Mouse (Mus musculus) small intestine, adult 2 months (tissue): Measurements from ENCODE around the gene Rreb1. TPM values are rescaled to one million over a fixed set of nuclear protein-coding genes. Genes with fewer than 3 reads are reported as not detected.
A peak's percentile ranks its signal among the peaks of the same experiment; 100 is the strongest.

Experiments
- H3K27ac ChIP-seq: fragments of 200-500 bp; 2 replicates; pipeline ENCODE4 v1.5.1; 2012; ENCODE audit warnings: low read depth, low read length, control low read depth, inconsistent platforms; ENCODE audit not compliant: insufficient read depth
- H3K27me3 ChIP-seq: fragments of 200-500 bp; 2 replicates; pipeline ENCODE4 v1.6.1; 2012; ENCODE audit warnings: mild to moderate bottlenecking, moderate library complexity, low read length, inconsistent platforms; ENCODE audit not compliant: control insufficient read depth, insufficient read depth
- H3K36me3 ChIP-seq: fragments of 200-500 bp; 2 replicates; pipeline ENCODE4 v1.6.1; 2012; ENCODE audit warnings: mild to moderate bottlenecking, low read length, control low read depth, inconsistent platforms; ENCODE audit not compliant: control insufficient read depth, insufficient read depth
- H3K4me1 ChIP-seq: fragments of 200-500 bp; 2 replicates; pipeline ENCODE4 v1.6.1; 2012; ENCODE audit warnings: low read length, inconsistent platforms, mixed read lengths; ENCODE audit not compliant: control insufficient read depth, insufficient read depth, insufficient read length
- H3K4me3 ChIP-seq: fragments of 200-500 bp; 2 replicates; pipeline ENCODE4 v1.5.1; 2012; ENCODE audit warnings: low read depth, mild to moderate bottlenecking, control low read depth, inconsistent platforms, low read length, moderate library complexity
- CTCF ChIP-seq: fragments of 200-500 bp; IDR thresholded peaks from 2 replicates; pipeline ENCODE4 v1.5.1; 2012; ENCODE audit warnings: low read depth, mild to moderate bottlenecking, control low read depth, inconsistent platforms, low read length, moderate library complexity, mixed read lengths; ENCODE audit not compliant: insufficient replicate concordance, insufficient read length; ENCODE audit errors: extremely low read depth
- POLR2A ChIP-seq: fragments of 200-500 bp; IDR thresholded peaks from 2 replicates; pipeline ENCODE4 v1.6.1; 2012; ENCODE audit warnings: low read depth, mild to moderate bottlenecking, control low read depth, inconsistent platforms, low read length, moderate library complexity
- WGBS: fragments of 180-500 bp; shearing (Covaris S2); methylation state at CpG from one replicate; pipeline ENCODE4 v1.1.7; 2018; 5-methylcytosine and 5-hydroxymethylcytosine counted together
- polyA plus RNA-seq: library from polyadenylated mRNA; depleted of rRNA; stranded (reverse); fragments of >200 nt; gene quantifications from 2 replicates; pipeline ENCODE4 v1.2.3, GENCODE M21; 2012

Rreb1 gene
- polyA plus RNA-seq, 1 experiment, result 28.2 TPM

DNA sequence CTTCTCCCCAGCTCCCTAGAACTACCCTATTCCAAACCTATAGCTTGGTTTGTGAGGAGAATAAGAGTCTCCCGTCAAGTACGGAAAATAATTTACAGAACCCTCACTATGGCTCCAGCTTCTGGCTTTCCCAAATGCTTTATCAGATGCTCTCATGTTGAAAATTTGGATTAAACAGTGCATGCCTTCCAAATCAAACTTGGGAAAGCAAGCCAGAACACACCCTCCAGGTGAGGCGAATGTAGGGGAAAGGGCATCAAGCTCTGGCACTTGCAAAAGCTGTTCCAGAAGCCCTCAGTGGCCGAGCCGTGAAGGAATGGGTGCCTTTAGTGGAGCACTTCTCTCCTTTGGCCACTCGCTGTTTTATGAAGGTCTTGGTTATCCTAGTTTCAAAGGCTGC lies 126.2 kb downstream of the Rreb1 start:
- H3K4me3 ChIP-seq, result no peak overlapping the region
- no peaks in the 10 kb centered on the region for H3K27me3 ChIP-seq
- 62% methylated on average over 6 of the region's 6 CpGs for WGBS
- TF ChIP-seq CTCF, result no peak
- no peak for TF ChIP-seq POLR2A
- peaks cover 7% of the 10 kb centered on the region for H3K4me1 ChIP-seq
- H3K36me3 ChIP-seq, result peaks cover 66% of the 10 kb centered on the region
- no peak overlapping the region for H3K27ac ChIP-seq

DNA sequence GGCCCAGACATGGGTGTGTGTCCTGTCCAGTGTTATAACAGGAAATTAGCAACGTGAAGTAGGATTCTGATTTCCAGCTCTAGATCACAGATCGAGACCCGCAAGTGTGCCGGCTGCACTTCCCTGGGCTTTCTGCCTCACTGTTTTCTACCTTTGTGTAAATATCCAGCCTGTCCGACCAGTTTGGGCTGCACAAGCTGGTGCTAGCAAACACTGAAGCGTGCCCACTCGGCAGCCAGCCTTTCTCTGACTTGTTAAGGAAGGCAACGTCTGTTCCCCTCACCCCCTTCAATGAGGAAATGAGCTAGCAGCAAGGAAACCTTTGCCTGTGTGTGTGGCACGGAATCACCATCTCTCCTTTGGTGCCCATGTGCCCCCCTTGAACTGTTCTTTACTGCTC lies 129.9 kb downstream of the Rreb1 start:
- TF ChIP-seq CTCF, result no peak
- no peak for TF ChIP-seq POLR2A

DNA sequence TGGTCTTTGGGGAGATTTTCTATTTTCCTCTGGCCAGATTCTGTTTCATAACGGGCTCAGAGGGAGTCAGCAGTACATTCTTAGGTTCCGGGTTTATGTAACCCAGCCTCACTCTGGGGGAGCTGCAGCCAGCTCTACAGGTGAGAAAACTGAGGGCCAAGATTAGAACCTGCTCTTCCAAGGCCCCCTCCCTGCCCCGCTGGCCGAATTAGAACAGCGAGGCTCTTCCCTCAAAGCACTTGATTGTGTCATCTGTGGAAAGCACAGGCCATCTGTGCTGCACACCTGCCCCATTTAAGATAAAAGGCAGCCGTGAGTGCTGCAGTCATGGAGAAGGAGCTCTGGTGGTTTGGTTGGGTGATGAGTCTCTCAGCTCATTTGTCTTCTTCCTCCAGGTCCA lies 130.3 kb downstream of the Rreb1 start:
- 37% methylated on average over 6 of the region's 6 CpGs for WGBS
- Histone ChIP-seq H3K4me3 (no peak overlapping the region), H3K27ac (peak overlapping the region; percentile 53), H3K36me3 (peaks cover 55% of the 10 kb centered on the region), H3K27me3 (no peaks in the 10 kb centered on the region), H3K4me1 (peaks cover 19% of the 10 kb centered on the region; the same call in 1 of the 2 replicates)
- TF ChIP-seq POLR2A (no peak), CTCF (no peak)

More for the DNA sequence above, 129.9 kb downstream of the Rreb1 start:
- Histone ChIP-seq H3K27me3 (no peaks in the 10 kb centered on the region), H3K4me3 (no peak overlapping the region), H3K4me1 (peaks cover 19% of the 10 kb centered on the region; the same call in 1 of the 2 replicates), H3K27ac (peak overlapping the region; percentile 53), H3K36me3 (peaks cover 57% of the 10 kb centered on the region)
- 32% methylated on average over 9 of the region's 9 CpGs for WGBS

DNA sequence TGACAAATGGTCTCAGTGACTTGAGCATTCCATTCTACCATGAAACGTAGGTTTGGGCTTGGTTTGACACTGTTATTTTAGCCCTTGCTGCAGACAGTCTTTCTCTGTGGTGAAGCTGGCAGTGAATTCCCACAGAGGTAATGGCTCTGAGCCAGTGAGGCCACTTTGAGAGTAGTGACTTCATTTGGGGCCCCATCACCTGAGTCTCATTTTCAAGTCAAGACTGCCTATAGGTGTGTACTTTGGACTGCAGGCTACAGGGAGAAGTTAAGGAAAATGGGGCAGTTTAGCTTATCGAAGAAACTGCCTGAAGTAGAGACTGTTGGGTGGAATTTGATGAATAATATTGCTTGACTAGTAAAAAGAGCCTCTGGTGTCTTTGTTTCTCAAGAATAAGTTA lies 131.0 kb downstream of the Rreb1 start:
- Histone ChIP-seq H3K36me3 (peaks cover 51% of the 10 kb centered on the region), H3K27me3 (no peaks in the 10 kb centered on the region), H3K4me1 (peaks cover 19% of the 10 kb centered on the region; the same call in 1 of the 2 replicates), H3K27ac (no peak overlapping the region), H3K4me3 (no peak overlapping the region)
- TF ChIP-seq POLR2A, result no peak
- TF ChIP-seq CTCF, result no peak
- 25% methylated on average over 2 of the region's 2 CpGs for WGBS

DNA sequence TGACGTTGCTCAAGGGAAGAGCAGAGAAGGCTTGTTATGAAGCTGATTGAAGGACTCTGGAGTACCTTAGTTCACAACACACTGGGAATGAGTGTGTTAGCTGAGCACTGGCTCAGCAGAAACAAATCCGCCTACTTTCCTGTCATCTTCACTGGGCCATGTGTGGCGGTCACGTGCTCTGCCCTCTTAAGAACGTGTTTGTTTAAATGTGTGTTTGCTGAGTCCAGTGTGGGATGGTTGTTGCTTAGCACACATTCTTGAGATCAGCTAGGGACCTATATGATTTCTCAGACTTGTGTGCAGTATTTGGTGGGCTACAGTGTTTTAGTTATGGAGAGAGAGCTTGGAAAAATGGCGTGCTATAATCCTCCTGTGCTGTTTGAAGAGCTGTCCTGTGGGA lies 133.8 kb downstream of the Rreb1 start:
- H3K27me3 ChIP-seq, result no peaks in the 10 kb centered on the region
- H3K36me3 ChIP-seq, result peaks cover 53% of the 10 kb centered on the region
- TF ChIP-seq POLR2A (no peak), CTCF (no peak)
- H3K4me3 ChIP-seq, result no peak overlapping the region
- H3K27ac ChIP-seq, result no peak overlapping the region
- 69% methylated on average over 6 of the region's 6 CpGs for WGBS
- peaks cover 19% of the 10 kb centered on the region; the same call in 1 of the 2 replicates for H3K4me1 ChIP-seq

DNA sequence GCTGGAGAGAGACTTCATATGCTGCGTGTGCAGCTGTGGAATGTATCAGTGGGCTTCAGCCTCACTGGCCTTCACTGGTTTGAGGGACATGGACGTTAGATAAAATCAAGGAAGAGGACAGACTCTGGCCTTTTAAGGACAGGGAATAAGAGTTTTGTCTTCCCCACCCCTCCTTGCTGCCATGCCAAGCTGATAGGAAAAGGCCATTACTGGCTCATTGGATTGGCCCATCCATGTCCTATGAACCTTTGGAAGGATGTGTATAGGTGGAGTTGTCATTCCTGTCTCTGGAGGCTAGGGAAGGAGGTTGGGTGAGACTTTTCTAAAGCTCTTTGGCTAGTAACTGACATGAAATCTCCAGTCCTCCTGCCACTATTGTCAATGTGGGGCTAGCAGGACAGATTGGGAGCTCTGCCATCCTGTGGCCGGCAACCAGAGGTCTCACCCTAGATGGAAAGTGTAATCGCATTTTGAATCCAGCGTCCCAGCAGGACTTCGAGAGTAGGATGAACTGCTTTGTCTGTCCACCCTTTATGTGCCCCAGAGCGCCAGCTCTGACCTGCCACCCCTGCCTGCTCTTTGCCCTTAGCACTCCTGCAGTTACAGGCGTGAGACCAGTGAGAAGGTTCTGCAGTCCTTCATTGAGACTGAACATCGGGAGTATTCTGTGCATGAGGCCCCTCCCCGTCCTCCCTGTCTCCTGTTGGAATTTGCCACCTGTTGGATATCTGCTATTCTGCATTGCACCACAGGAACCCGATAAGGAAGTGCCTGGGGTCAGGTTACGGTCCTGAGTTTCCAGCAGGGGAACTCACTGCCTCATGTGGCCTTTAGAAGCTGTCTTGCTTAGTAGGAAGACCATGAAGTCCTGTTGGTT lies 134.6 kb downstream of the Rreb1 start:
- 35% methylated on average over 12 of the region's 12 CpGs for WGBS
- TF ChIP-seq CTCF (no peak), POLR2A (no peak)
- Histone ChIP-seq H3K4me3 (no peak overlapping the region), H3K4me1 (peaks cover 19% of the 10 kb centered on the region; the same call in 1 of the 2 replicates), H3K27ac (peak overlapping the region; percentile 29; the same call in 1 of the 2 replicates), H3K36me3 (peaks cover 60% of the 10 kb centered on the region), H3K27me3 (no peaks in the 10 kb centered on the region)

DNA sequence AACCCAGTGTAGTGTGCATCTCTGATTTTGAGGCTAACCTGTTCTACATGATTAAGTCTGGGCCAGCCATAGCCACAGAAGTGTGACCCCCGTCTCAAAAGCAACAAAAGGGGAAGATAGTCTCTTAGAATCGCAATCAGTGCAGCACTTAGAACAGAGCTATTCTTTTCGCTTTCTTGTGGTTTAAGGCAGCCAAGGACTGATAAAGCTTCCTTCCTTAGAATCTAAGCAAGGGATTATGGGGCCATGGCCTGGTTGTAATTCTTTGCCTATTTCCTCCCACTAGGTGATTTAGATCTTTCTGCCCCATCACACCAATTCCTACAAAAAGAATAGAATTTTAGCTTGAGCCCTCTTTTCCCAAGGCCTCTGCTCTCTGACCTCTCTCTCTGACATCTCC lies 135.8 kb downstream of the Rreb1 start:
- WGBS, result 89% methylated on average over 3 of the region's 3 CpGs
- Histone ChIP-seq H3K27me3 (no peaks in the 10 kb centered on the region), H3K27ac (no peak overlapping the region), H3K4me3 (no peak overlapping the region), H3K36me3 (peaks cover 64% of the 10 kb centered on the region), H3K4me1 (peaks cover 15% of the 10 kb centered on the region; the same call in 1 of the 2 replicates)
- no peak for TF ChIP-seq POLR2A
